ENCODE assay signal across 8 mouse cellular contexts in genomic region chr6:86669240-86669727, GRCm38 (mm10). TPM values are rescaled to one million over a fixed set of nuclear protein-coding genes. Genes with fewer than 3 reads are reported as not detected.
A peak's percentile ranks its signal among the peaks of the same experiment; 100 is the strongest.
DNase-seq lines count a peak whose midpoint lies in the region; ATAC-seq lines count a peak whose summit lies in the region.

No protein-coding gene starts in this region.

- peak; percentile 100 for ATAC-seq in forebrain, embryonic 14.5 days
- ATAC-seq in neural tube, embryonic 15.5 days (ENCODE audit: low FRiP score) = peak; percentile 100

- WGBS in forebrain, embryonic 14.5 days = under 1% methylated on average over 34 of the region's 37 CpGs
- WGBS in neural tube, embryonic 15.5 days = 0% methylated on average over 29 of the region's 37 CpGs

- intact Hi-C loops in heart, postnatal 14 days (cut with DNase I) = loop anchor here (5.0 kb wide), 3 partner anchors 72 to 232 kb away; partner anchors contain the start of gene C87436

- peak overlapping the region; percentile 87 for H3K9ac ChIP-seq in forebrain, embryonic 14.5 days (ENCODE audit: low read length)
- H3K9ac ChIP-seq in neural tube, embryonic 15.5 days (replicated peaks) = peak overlapping the region; percentile 40; the same call in 1 of the 2 replicates

- H3K4me3 ChIP-seq in forebrain, embryonic 14.5 days (ENCODE audit: low read depth, low read length) = peak overlapping the region; percentile 96
- H3K4me3 ChIP-seq in neural tube, embryonic 15.5 days (replicated peaks) = peak overlapping the region; percentile 90

- H3K9me3 ChIP-seq in forebrain, embryonic 14.5 days (replicated peaks; ENCODE audit: control insufficient read depth, low read length) = no peaks in the 10 kb centered on the region
- H3K9me3 ChIP-seq in neural tube, embryonic 15.5 days (replicated peaks) = no peaks in the 10 kb centered on the region

- no peaks in the 10 kb centered on the region for H3K27me3 ChIP-seq in forebrain, embryonic 14.5 days (replicated peaks; ENCODE audit: control insufficient read depth, insufficient read depth, low read length)
- H3K27me3 ChIP-seq in neural tube, embryonic 15.5 days (replicated peaks) = no peaks in the 10 kb centered on the region

- DNase-seq in ES-CJ7 (ENCODE audit: low read depth, low spot score) = peak; percentile 100
- peak; percentile 100 for DNase-seq in cerebellum, adult 11 months
- DNase-seq in forebrain, embryonic 14.5 days (ENCODE audit: low spot score) = peak; percentile 100
- peak; percentile 100 for DNase-seq in heart, postnatal 14 days
- peak; percentile 100 for DNase-seq in layer of hippocampus, adult 11-12 months (ENCODE audit: low spot score)
- DNase-seq in lung, adult 18-20 months = peak; percentile 100
- peak; percentile 100 for DNase-seq in testis, postnatal 14 days (ENCODE audit: low spot score)

- peaks cover 11% of the 10 kb centered on the region; the same call in 1 of the 2 replicates for H3K4me1 ChIP-seq in forebrain, embryonic 14.5 days (ENCODE audit: control insufficient read depth, insufficient read depth, low read length)
- peaks cover 32% of the 10 kb centered on the region for H3K4me1 ChIP-seq in neural tube, embryonic 15.5 days

- H3K27ac ChIP-seq in forebrain, embryonic 14.5 days (ENCODE audit: low read depth, low read length) = peak overlapping the region; percentile 44; the same call in 1 of the 2 replicates
- H3K27ac ChIP-seq in neural tube, embryonic 15.5 days (replicated peaks) = peak overlapping the region; percentile 66

- peaks cover 30% of the 10 kb centered on the region for H3K36me3 ChIP-seq in forebrain, embryonic 14.5 days (ENCODE audit: control insufficient read depth, insufficient read depth, low read length)
- H3K36me3 ChIP-seq in neural tube, embryonic 15.5 days = peaks cover 37% of the 10 kb centered on the region

- peak overlapping the region; percentile 89 for H3K4me2 ChIP-seq in forebrain, embryonic 14.5 days (ENCODE audit: low read length)
- peak overlapping the region; percentile 85 for H3K4me2 ChIP-seq in neural tube, embryonic 15.5 days

RNA-seq across cellular contexts. Expression of gene Mxd1, which starts 0.3 kb away (rescaled TPM):
- 15.3 and 16.4 TPM in 2 replicates for polyA plus RNA-seq in forebrain, embryonic 14.5 days (2014; fragmentation: Nextera tagmentation; extraction: Ambion mirVana)
- 1 to 10 TPM; 7.8 to 8.0 TPM for total RNA-seq in heart, postnatal 14 days (2021)
- polyA plus RNA-seq in neural tube, embryonic 15.5 days (2015; fragmentation: Nextera tagmentation; extraction: Ambion mirVana) = 15.2 and 15.3 TPM in 2 replicates

RNA-seq across cellular contexts. Expression of gene Snrnp27, which starts 15.0 kb away (rescaled TPM):
- 109 and 119 TPM in 2 replicates for polyA plus RNA-seq in forebrain, embryonic 14.5 days (2014; fragmentation: Nextera tagmentation; extraction: Ambion mirVana)
- total RNA-seq in heart, postnatal 14 days (2021) = 10 to 100 TPM; 40.1 to 45.9 TPM
- 94.2 and 96.0 TPM in 2 replicates for polyA plus RNA-seq in neural tube, embryonic 15.5 days (2015; fragmentation: Nextera tagmentation; extraction: Ambion mirVana)

RNA-seq across cellular contexts. Expression of gene Asprv1, which starts 41.3 kb away (rescaled TPM):
- 0.59 and 1.0 TPM in 2 replicates for polyA plus RNA-seq in forebrain, embryonic 14.5 days (2014; fragmentation: Nextera tagmentation; extraction: Ambion mirVana)
- under 1 TPM in 1 of 2 experiments, not detected in 1; 0.27 TPM for total RNA-seq in heart, postnatal 14 days (2021)
- polyA plus RNA-seq in neural tube, embryonic 15.5 days (2015; fragmentation: Nextera tagmentation; extraction: Ambion mirVana) = 1.5 and 1.8 TPM in 2 replicates

Comparison
In these comparisons a context has a peak if more than half of its experiments do, and no peak if none do; other contexts are left out.
1. Peak in every context shown above with its lines: DNase-seq, ATAC-seq, H3K4me3 ChIP-seq and H3K27ac ChIP-seq.